Mouse (Mus musculus) olfactory bulb, adult 2 months (tissue): ENCODE measurements around the gene Galnt2.

Source experiments
- CTCF ChIP-seq: fragments of 200-500 bp; IDR thresholded peaks from 2 replicates; pipeline ENCODE4 v1.5.1; 2012; ENCODE audit warnings: low read depth, mild to moderate bottlenecking, low read length, moderate library complexity; ENCODE audit not compliant: insufficient read depth
- POLR2A ChIP-seq: fragments of 200-500 bp; IDR thresholded peaks from 2 replicates; pipeline ENCODE4 v1.6.1; 2012; ENCODE audit warnings: mild to moderate bottlenecking, low read depth, low read length, moderate library complexity; ENCODE audit not compliant: insufficient read depth

- TF ChIP-seq POLR2A (no peak), CTCF (no peak)
Measured at GRCm38 (mm10) chr8:124271518-124271917, 40.3 kb downstream of the Galnt2 start.
